Mouse (Mus musculus): ENCODE measurements around the gene Map2k3. TPM values are rescaled to one million over a fixed set of nuclear protein-coding genes. Genes with fewer than 3 reads are reported as not detected.

Map2k3 gene
- polyA plus RNA-seq, 1 experiment from 2014 or later = 93.3 TPM

GRCm38 (mm10) chr11:60908073-60908472 is 23.8 kb upstream of the Map2k3 start:
- H3K27me3 ChIP-seq = 0 out of 2 replicates have a peak, but pooled peaks cover 4% of the 10 kb centered on the region
- WGBS = 69% methylated on average over 3 of the region's 3 CpGs

GRCm38 (mm10) chr11:60909626-60910025 is 22.2 kb upstream of the Map2k3 start:
- Histone ChIP-seq H3K4me3 (no peak overlapping the region), H3K27ac (no peak overlapping the region), H3K9me3 (no peaks in the 10 kb centered on the region), H3K36me3 (peaks cover 22% of the 10 kb centered on the region), H3K27me3 (0 out of 2 replicates have a peak, but pooled peaks cover 4% of the 10 kb centered on the region), H3K4me2 (replicated peaks) (no peak overlapping the region), H3K4me1 (peaks cover 26% of the 10 kb centered on the region), H3K9ac (no peak overlapping the region)
- 74% methylated on average over 1 of the region's 1 CpGs for WGBS
- no peak for ATAC-seq (ENCODE audit: low FRiP score, low read depth)

More at GRCm38 (mm10) chr11:60908073-60908472, 23.8 kb upstream of the Map2k3 start:
- Histone ChIP-seq H3K4me2 (replicated peaks) (no peak overlapping the region), H3K4me1 (peaks cover 16% of the 10 kb centered on the region), H3K36me3 (peaks cover 36% of the 10 kb centered on the region), H3K27ac (no peak overlapping the region), H3K9ac (no peak overlapping the region), H3K4me3 (no peak overlapping the region), H3K9me3 (no peaks in the 10 kb centered on the region)
- ATAC-seq (ENCODE audit: low FRiP score, low read depth) = no peak

GRCm38 (mm10) chr11:60912525-60912973 is 19.3 kb upstream of the Map2k3 start:
- Histone ChIP-seq H3K9ac (peak overlapping the region; percentile 87), H3K27ac (no peak overlapping the region), H3K36me3 (no peaks in the 10 kb centered on the region), H3K27me3 (0 out of 2 replicates have a peak, but pooled peaks cover 4% of the 10 kb centered on the region), H3K9me3 (no peaks in the 10 kb centered on the region), H3K4me3 (peak overlapping the region; percentile 91), H3K4me1 (peaks cover 34% of the 10 kb centered on the region), H3K4me2 (replicated peaks) (peak overlapping the region; percentile 88)
- no peak for ATAC-seq (ENCODE audit: low FRiP score, low read depth)
- 38% methylated on average over 7 of the region's 7 CpGs for WGBS

- Histone ChIP-seq H3K27me3 (0 out of 2 replicates have a peak, but pooled peaks cover 4% of the 10 kb centered on the region), H3K4me3 (peak overlapping the region; percentile 91), H3K4me1 (peaks cover 34% of the 10 kb centered on the region), H3K9me3 (no peaks in the 10 kb centered on the region), H3K4me2 (replicated peaks) (peak overlapping the region; percentile 88), H3K36me3 (no peaks in the 10 kb centered on the region), H3K27ac (no peak overlapping the region), H3K9ac (peak overlapping the region; percentile 87)
- under 1% methylated on average over 74 of the region's 86 CpGs for WGBS
- ATAC-seq (ENCODE audit: low FRiP score, low read depth) = peak; percentile 94
Measured at GRCm38 (mm10) chr11:60913301-60914196, 18.3 kb upstream of the Map2k3 start.

GRCm38 (mm10) chr11:60914491-60914890 is 17.3 kb upstream of the Map2k3 start, which contains the start of gene Natd1:
Gene Natd1 (minus strand): TSS chr11:60914750.
- Histone ChIP-seq H3K4me2 (replicated peaks) (peak within 1 kb of the TSS; percentile 88), H3K9ac (peak within 1 kb of the TSS; percentile 87), H3K27me3 (0 out of 2 replicates have a peak, but pooled peaks cover 4% of the 10 kb centered on the region), H3K9me3 (no peaks in the 10 kb centered on the region), H3K36me3 (no peaks in the 10 kb centered on the region), H3K27ac (no peak within 1 kb of the TSS), H3K4me1 (peaks cover 34% of the 10 kb centered on the region), H3K4me3 (peak within 1 kb of the TSS; percentile 91)
- WGBS = 32% methylated on average over 7 of the region's 7 CpGs
- ATAC-seq (ENCODE audit: low FRiP score, low read depth) = no peak

GRCm38 (mm10) chr11:60915201-60915600 is 16.6 kb upstream of the Map2k3 start:
- ATAC-seq (ENCODE audit: low FRiP score, low read depth) = no peak
- 61% methylated on average over 4 of the region's 4 CpGs for WGBS
- peaks cover 34% of the 10 kb centered on the region for H3K4me1 ChIP-seq
- H3K9me3 ChIP-seq = no peaks in the 10 kb centered on the region
- H3K27ac ChIP-seq = no peak overlapping the region
- no peaks in the 10 kb centered on the region for H3K36me3 ChIP-seq
- H3K4me3 ChIP-seq = no peak overlapping the region
- 0 out of 2 replicates have a peak, but pooled peaks cover 4% of the 10 kb centered on the region for H3K27me3 ChIP-seq
- no peak overlapping the region; the same call in 1 of the 2 replicates for H3K9ac ChIP-seq
- no peak overlapping the region for H3K4me2 ChIP-seq (replicated peaks)

- H3K4me2 ChIP-seq (replicated peaks) = no peak overlapping the region
- peaks cover 4% of the 10 kb centered on the region; the same call in 1 of the 2 replicates for H3K4me1 ChIP-seq
- ATAC-seq (ENCODE audit: low FRiP score, low read depth) = no peak
- 81% methylated on average over 2 of the region's 2 CpGs for WGBS
- no peaks in the 10 kb centered on the region for H3K9me3 ChIP-seq
- no peak overlapping the region; the same call in 1 of the 2 replicates for H3K9ac ChIP-seq
- no peak overlapping the region for H3K27ac ChIP-seq
- H3K4me3 ChIP-seq = no peak overlapping the region
- H3K27me3 ChIP-seq = no peaks in the 10 kb centered on the region
- H3K36me3 ChIP-seq = 0 out of 2 replicates have a peak, but pooled peaks cover 4% of the 10 kb centered on the region
Measured at GRCm38 (mm10) chr11:60920021-60920420, 11.8 kb upstream of the Map2k3 start.

- Histone ChIP-seq H3K27ac (no peak overlapping the region), H3K9me3 (no peaks in the 10 kb centered on the region), H3K27me3 (no peaks in the 10 kb centered on the region), H3K36me3 (0 out of 2 replicates have a peak, but pooled peaks cover 4% of the 10 kb centered on the region), H3K4me1 (peaks cover 3% of the 10 kb centered on the region; the same call in 1 of the 2 replicates), H3K4me3 (no peak overlapping the region), H3K9ac (no peak overlapping the region), H3K4me2 (replicated peaks) (no peak overlapping the region)
- WGBS = 79% methylated on average over 1 of the region's 1 CpGs
- ATAC-seq (ENCODE audit: low FRiP score, low read depth) = no peak
Measured at GRCm38 (mm10) chr11:60922195-60922594, 9.6 kb upstream of the Map2k3 start.

GRCm38 (mm10) chr11:60922964-60923363 is 8.9 kb upstream of the Map2k3 start:
- Histone ChIP-seq H3K36me3 (0 out of 2 replicates have a peak, but pooled peaks cover 4% of the 10 kb centered on the region), H3K4me2 (replicated peaks) (no peak overlapping the region), H3K9me3 (no peaks in the 10 kb centered on the region), H3K27me3 (no peaks in the 10 kb centered on the region), H3K9ac (no peak overlapping the region), H3K27ac (no peak overlapping the region), H3K4me3 (no peak overlapping the region), H3K4me1 (peaks cover 7% of the 10 kb centered on the region; the same call in 1 of the 2 replicates)
- no peak for ATAC-seq (ENCODE audit: low FRiP score, low read depth)
- WGBS = 81% methylated on average over 5 of the region's 5 CpGs

GRCm38 (mm10) chr11:60924498-60924897 is 7.3 kb upstream of the Map2k3 start:
- Histone ChIP-seq H3K4me1 (peaks cover 7% of the 10 kb centered on the region; the same call in 1 of the 2 replicates), H3K27ac (no peak overlapping the region), H3K9me3 (no peaks in the 10 kb centered on the region), H3K9ac (no peak overlapping the region), H3K4me2 (replicated peaks) (no peak overlapping the region), H3K27me3 (0 out of 2 replicates have a peak, but pooled peaks cover under 1% of the 10 kb centered on the region), H3K4me3 (no peak overlapping the region), H3K36me3 (0 out of 2 replicates have a peak, but pooled peaks cover 4% of the 10 kb centered on the region)
- WGBS = 29% methylated on average over 6 of the region's 6 CpGs
- no peak for ATAC-seq (ENCODE audit: low FRiP score, low read depth)

- Histone ChIP-seq H3K36me3 (0 out of 2 replicates have a peak, but pooled peaks cover 4% of the 10 kb centered on the region), H3K9me3 (no peaks in the 10 kb centered on the region), H3K9ac (no peak overlapping the region), H3K4me1 (peaks cover 7% of the 10 kb centered on the region; the same call in 1 of the 2 replicates), H3K4me2 (replicated peaks) (no peak overlapping the region), H3K4me3 (no peak overlapping the region), H3K27ac (no peak overlapping the region), H3K27me3 (0 out of 2 replicates have a peak, but pooled peaks cover 4% of the 10 kb centered on the region)
- ATAC-seq (ENCODE audit: low FRiP score, low read depth) = no peak
- 86% methylated on average over 1 of the region's 1 CpGs for WGBS
Measured at GRCm38 (mm10) chr11:60924981-60925380, 6.9 kb upstream of the Map2k3 start.

- no peaks in the 10 kb centered on the region for H3K9me3 ChIP-seq
- H3K4me3 ChIP-seq = peak overlapping the region; percentile 10; the same call in 1 of the 2 replicates
- no peak overlapping the region for H3K27ac ChIP-seq
- 0 out of 2 replicates have a peak, but pooled peaks cover 10% of the 10 kb centered on the region for H3K27me3 ChIP-seq
- WGBS = under 1% methylated on average over 9 of the region's 9 CpGs
- no peak overlapping the region for H3K9ac ChIP-seq
- H3K4me1 ChIP-seq = peaks cover 13% of the 10 kb centered on the region
- H3K4me2 ChIP-seq (replicated peaks) = peak overlapping the region; percentile 50
- peak; percentile 75 for ATAC-seq (ENCODE audit: low FRiP score, low read depth)
- no peaks in the 10 kb centered on the region for H3K36me3 ChIP-seq
Measured at GRCm38 (mm10) chr11:60927264-60927663, 4.6 kb upstream of the Map2k3 start.

Data from limb, embryonic 13.5 days (tissue).